Mouse (Mus musculus): ENCODE data around the gene Ddc. TPM values are rescaled to one million over a fixed set of nuclear protein-coding genes. Genes with fewer than 3 reads are reported as not detected.

Ddc gene
- polyA plus RNA-seq, 1 experiment from 2014 or later = 12.6 TPM

DNA sequence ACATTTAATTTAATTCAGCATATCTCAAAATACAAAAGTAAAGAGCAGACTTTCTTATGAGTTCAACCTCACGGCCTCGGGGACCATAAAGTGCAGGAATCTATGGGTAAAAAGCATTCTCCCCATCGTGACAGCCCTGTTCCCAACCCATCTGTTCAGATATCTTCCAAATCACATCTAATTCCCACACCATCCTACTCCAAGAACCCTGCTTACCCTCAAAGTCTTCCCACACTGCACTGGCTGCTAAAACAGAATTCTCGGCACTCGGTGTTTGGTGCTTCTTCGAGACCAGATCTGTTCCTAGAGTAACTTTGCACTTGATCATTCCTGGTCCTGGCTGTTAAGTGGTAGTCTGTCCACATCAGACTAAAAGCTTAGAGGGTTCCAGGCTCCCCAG is 119.6 kb downstream of the Ddc start:
- H3K4me2 ChIP-seq (replicated peaks; ENCODE audit: low read depth, low read length) = no peak overlapping the region
- ATAC-seq (ENCODE audit: low FRiP score, low TSS enrichment) = no peak
- no peak overlapping the region for H3K9ac ChIP-seq (replicated peaks; ENCODE audit: low read length)
- no peak overlapping the region for H3K27ac ChIP-seq (ENCODE audit: low read length)
- no peaks in the 10 kb centered on the region for H3K4me1 ChIP-seq (ENCODE audit: insufficient read depth, low read length)
- H3K27me3 ChIP-seq (ENCODE audit: insufficient read depth, low read length) = no peaks in the 10 kb centered on the region
- H3K4me3 ChIP-seq (ENCODE audit: low read length) = no peak overlapping the region
- no peaks in the 10 kb centered on the region for H3K9me3 ChIP-seq (ENCODE audit: low read length)
- 88% methylated on average over 6 of the region's 6 CpGs for WGBS
- no peaks in the 10 kb centered on the region for H3K36me3 ChIP-seq (ENCODE audit: insufficient read depth, low read length)

DNA sequence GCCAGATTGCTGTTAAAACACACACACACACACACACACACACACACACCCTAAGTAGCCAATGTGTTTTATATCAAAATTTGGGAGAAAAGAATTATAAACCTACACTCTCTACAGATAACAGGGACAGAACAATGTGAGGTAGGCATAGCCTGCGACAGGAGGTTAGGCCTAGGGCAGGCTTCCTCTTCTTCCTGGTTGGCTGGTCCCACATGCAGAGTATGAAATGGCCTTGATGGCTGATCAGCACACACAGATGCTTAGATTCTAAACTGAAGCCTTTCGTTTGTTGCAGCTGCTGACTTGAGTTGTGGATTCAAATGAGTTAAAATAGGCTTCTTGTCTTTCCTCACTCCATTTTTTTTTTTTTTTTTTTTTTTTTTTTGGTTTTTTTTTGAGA is 120.1 kb downstream of the Ddc start:
- Histone ChIP-seq H3K9ac (replicated peaks; ENCODE audit: low read length) (no peak overlapping the region), H3K4me2 (replicated peaks; ENCODE audit: low read depth, low read length) (no peak overlapping the region), H3K4me3 (ENCODE audit: low read length) (no peak overlapping the region), H3K36me3 (ENCODE audit: insufficient read depth, low read length) (no peaks in the 10 kb centered on the region), H3K4me1 (ENCODE audit: insufficient read depth, low read length) (no peaks in the 10 kb centered on the region), H3K27ac (ENCODE audit: low read length) (no peak overlapping the region), H3K9me3 (ENCODE audit: low read length) (no peaks in the 10 kb centered on the region), H3K27me3 (ENCODE audit: insufficient read depth, low read length) (no peaks in the 10 kb centered on the region)
- no peak for ATAC-seq (ENCODE audit: low FRiP score, low TSS enrichment)
- WGBS = 87% methylated on average over 2 of the region's 2 CpGs

DNA sequence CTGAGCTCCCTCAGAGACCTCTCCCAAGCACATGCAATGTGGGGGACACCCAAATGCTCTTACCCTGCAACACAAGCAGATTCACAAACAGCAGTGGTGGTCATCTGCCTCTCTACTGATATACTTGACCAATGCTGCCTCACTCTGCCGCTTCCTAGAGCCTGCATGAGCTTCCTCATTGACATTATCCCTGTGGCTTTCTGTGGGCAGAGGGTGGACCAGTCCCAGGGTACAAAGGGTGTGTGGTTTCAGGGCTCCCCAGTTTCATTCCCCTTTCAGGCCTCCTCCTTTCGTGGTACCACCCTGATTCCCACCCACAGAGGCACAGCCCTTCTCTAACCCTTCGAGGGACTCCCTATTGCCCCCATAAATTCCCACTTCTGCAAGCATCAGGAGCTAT is 120.7 kb downstream of the Ddc start:
- Histone ChIP-seq H3K9me3 (ENCODE audit: low read length) (no peaks in the 10 kb centered on the region), H3K4me2 (replicated peaks; ENCODE audit: low read depth, low read length) (no peak overlapping the region), H3K9ac (replicated peaks; ENCODE audit: low read length) (no peak overlapping the region), H3K27ac (ENCODE audit: low read length) (no peak overlapping the region), H3K4me1 (ENCODE audit: insufficient read depth, low read length) (no peaks in the 10 kb centered on the region), H3K36me3 (ENCODE audit: insufficient read depth, low read length) (no peaks in the 10 kb centered on the region), H3K27me3 (ENCODE audit: insufficient read depth, low read length) (no peaks in the 10 kb centered on the region), H3K4me3 (ENCODE audit: low read length) (no peak overlapping the region)
- 58% methylated on average over 3 of the region's 3 CpGs for WGBS
- ATAC-seq (ENCODE audit: low FRiP score, low TSS enrichment) = no peak

DNA sequence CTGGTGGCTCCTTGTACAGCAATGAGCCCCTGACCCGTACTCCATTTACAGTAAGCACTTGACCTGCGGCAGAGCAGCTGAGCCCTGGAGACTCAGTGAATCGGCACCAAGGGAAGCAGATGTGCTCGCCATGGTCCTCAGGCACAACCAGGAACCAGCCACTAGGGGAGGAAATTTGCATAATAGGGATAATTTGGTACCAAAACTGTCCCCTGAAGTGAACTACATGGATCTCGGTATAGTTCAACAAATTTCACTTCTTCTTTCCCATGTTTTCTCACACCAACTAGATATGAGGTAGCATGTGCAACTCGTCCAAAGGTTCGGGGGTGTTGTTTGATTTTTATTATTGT is 121.1 kb downstream of the Ddc start:
- Histone ChIP-seq H3K4me2 (replicated peaks; ENCODE audit: low read depth, low read length) (no peak overlapping the region), H3K9ac (replicated peaks; ENCODE audit: low read length) (no peak overlapping the region), H3K27ac (ENCODE audit: low read length) (no peak overlapping the region), H3K4me3 (ENCODE audit: low read length) (no peak overlapping the region), H3K36me3 (ENCODE audit: insufficient read depth, low read length) (no peaks in the 10 kb centered on the region), H3K9me3 (ENCODE audit: low read length) (no peaks in the 10 kb centered on the region), H3K27me3 (ENCODE audit: insufficient read depth, low read length) (no peaks in the 10 kb centered on the region), H3K4me1 (ENCODE audit: insufficient read depth, low read length) (no peaks in the 10 kb centered on the region)
- 84% methylated on average over 7 of the region's 7 CpGs for WGBS
- no peak for ATAC-seq (ENCODE audit: low FRiP score, low TSS enrichment)

DNA sequence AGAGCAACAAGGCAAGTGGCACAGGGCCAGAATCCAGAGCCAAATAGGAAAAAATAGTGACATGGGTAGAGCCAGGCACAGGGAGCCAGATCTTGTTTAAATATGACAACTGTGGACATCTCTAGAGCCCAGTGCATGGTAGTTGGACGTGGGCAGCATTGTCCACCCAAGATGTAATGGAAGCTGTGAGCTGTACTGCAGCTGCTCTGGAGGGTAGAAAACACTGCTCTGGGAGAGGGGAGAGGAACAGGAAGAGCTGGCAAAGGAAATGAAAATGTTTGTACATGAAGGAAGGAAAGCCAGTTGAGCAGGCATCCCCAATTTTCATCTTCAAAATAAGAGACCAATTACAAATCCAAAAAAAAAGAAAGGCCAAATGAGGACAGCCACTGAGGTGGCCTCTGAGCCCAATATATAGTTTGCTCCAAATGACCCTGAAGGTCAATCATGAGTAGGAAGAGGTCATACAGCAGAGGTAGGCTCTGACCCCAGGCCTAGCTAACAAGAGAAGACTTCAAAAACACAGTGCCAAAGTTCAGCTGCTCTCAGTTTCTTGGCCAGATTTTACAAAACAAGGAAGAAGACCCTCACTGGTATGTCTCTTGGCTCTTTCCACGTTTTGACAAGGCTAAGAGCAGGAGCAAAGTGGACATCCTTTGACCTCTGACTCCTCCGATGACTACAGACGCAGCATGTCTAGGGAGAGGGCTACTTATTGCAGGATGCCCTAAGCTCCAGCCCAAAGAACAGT is 121.7 kb downstream of the Ddc start:
- ATAC-seq (ENCODE audit: low FRiP score, low TSS enrichment) = no peak
- no peaks in the 10 kb centered on the region for H3K4me1 ChIP-seq (ENCODE audit: insufficient read depth, low read length)
- WGBS = 77% methylated on average over 4 of the region's 4 CpGs
- no peaks in the 10 kb centered on the region for H3K27me3 ChIP-seq (ENCODE audit: insufficient read depth, low read length)
- H3K36me3 ChIP-seq (ENCODE audit: insufficient read depth, low read length) = no peaks in the 10 kb centered on the region
- no peaks in the 10 kb centered on the region for H3K9me3 ChIP-seq (ENCODE audit: low read length)
- H3K4me2 ChIP-seq (replicated peaks; ENCODE audit: low read depth, low read length) = no peak overlapping the region
- no peak overlapping the region for H3K9ac ChIP-seq (replicated peaks; ENCODE audit: low read length)
- no peak overlapping the region for H3K4me3 ChIP-seq (ENCODE audit: low read length)
- H3K27ac ChIP-seq (ENCODE audit: low read length) = no peak overlapping the region

DNA sequence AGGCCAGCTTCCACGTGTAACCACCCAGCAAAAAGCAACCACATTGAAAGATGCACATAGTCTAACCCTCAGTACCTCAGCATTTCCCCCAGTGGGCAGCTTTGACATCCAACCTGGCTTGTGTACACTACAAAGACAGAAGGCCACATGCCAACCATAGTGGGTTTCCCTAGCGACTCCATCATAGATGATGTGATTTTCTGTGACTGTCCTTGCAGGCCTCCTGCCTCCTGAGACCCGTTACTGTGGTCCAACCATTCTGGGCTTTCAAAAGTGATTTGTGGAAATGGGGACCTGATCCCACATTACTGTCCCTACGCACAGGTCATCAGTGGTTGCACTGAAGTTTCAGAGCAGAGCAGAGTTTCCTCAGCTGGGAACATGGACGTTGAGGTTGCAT is 123.1 kb downstream of the Ddc start:
- no peak overlapping the region for H3K9ac ChIP-seq (replicated peaks; ENCODE audit: low read length)
- ATAC-seq (ENCODE audit: low FRiP score, low TSS enrichment) = no peak
- no peaks in the 10 kb centered on the region for H3K4me1 ChIP-seq (ENCODE audit: insufficient read depth, low read length)
- WGBS = 88% methylated on average over 5 of the region's 5 CpGs
- H3K4me2 ChIP-seq (replicated peaks; ENCODE audit: low read depth, low read length) = no peak overlapping the region
- no peaks in the 10 kb centered on the region for H3K9me3 ChIP-seq (ENCODE audit: low read length)
- no peaks in the 10 kb centered on the region for H3K36me3 ChIP-seq (ENCODE audit: insufficient read depth, low read length)
- no peaks in the 10 kb centered on the region for H3K27me3 ChIP-seq (ENCODE audit: insufficient read depth, low read length)
- no peak overlapping the region for H3K4me3 ChIP-seq (ENCODE audit: low read length)
- H3K27ac ChIP-seq (ENCODE audit: low read length) = no peak overlapping the region

DNA sequence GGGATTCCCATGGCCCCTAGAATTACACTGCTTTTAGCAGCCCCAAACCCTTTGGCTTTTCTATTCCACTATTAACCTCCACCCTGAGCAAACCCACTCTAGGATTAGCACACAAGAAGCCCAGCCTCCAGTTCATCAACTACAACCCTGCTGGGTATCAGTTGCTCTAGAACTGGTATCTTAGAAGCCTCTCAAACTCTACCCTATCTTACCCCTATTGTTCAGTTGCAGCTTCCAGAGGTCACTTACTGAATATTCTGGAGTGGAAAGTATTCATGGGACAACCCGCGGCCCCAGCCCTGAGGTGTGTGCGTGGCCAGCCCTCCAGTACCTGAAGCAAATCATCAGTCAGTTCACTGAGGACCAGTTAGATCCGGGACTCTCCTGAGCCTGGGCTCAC is 123.6 kb downstream of the Ddc start:
- WGBS = 93% methylated on average over 4 of the region's 4 CpGs
- Histone ChIP-seq H3K27ac (ENCODE audit: low read length) (no peak overlapping the region), H3K36me3 (ENCODE audit: insufficient read depth, low read length) (no peaks in the 10 kb centered on the region), H3K4me2 (replicated peaks; ENCODE audit: low read depth, low read length) (no peak overlapping the region), H3K9ac (replicated peaks; ENCODE audit: low read length) (no peak overlapping the region), H3K9me3 (ENCODE audit: low read length) (no peaks in the 10 kb centered on the region), H3K4me3 (ENCODE audit: low read length) (no peak overlapping the region), H3K27me3 (ENCODE audit: insufficient read depth, low read length) (no peaks in the 10 kb centered on the region), H3K4me1 (ENCODE audit: insufficient read depth, low read length) (no peaks in the 10 kb centered on the region)
- no peak for ATAC-seq (ENCODE audit: low FRiP score, low TSS enrichment)

DNA sequence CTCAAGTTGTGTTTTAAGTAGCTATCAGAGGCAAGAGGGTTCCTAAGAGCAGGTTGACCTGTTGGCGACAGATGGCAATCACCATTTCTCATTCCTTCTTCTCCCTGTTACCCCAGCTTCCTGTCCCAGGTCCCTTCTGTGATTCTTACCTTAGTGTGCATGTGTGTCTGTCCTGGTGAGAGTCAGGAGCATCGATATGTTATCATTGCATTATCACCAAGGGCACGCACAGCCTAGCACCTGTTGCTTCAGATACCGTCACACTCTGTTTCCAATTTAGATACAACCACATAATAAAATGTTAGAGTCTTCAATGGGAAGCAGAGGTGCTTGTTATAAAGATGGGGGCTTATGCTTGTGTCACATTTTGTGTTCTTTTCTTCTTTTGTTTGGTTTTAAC is 125.7 kb downstream of the Ddc start:
- no peaks in the 10 kb centered on the region for H3K4me1 ChIP-seq (ENCODE audit: insufficient read depth, low read length)
- no peak overlapping the region for H3K4me2 ChIP-seq (replicated peaks; ENCODE audit: low read depth, low read length)
- ATAC-seq (ENCODE audit: low FRiP score, low TSS enrichment) = no peak
- no peaks in the 10 kb centered on the region for H3K27me3 ChIP-seq (ENCODE audit: insufficient read depth, low read length)
- 94% methylated on average over 4 of the region's 4 CpGs for WGBS
- no peaks in the 10 kb centered on the region for H3K9me3 ChIP-seq (ENCODE audit: low read length)
- H3K4me3 ChIP-seq (ENCODE audit: low read length) = no peak overlapping the region
- no peak overlapping the region for H3K9ac ChIP-seq (replicated peaks; ENCODE audit: low read length)
- no peak overlapping the region for H3K27ac ChIP-seq (ENCODE audit: low read length)
- no peaks in the 10 kb centered on the region for H3K36me3 ChIP-seq (ENCODE audit: insufficient read depth, low read length)

DNA sequence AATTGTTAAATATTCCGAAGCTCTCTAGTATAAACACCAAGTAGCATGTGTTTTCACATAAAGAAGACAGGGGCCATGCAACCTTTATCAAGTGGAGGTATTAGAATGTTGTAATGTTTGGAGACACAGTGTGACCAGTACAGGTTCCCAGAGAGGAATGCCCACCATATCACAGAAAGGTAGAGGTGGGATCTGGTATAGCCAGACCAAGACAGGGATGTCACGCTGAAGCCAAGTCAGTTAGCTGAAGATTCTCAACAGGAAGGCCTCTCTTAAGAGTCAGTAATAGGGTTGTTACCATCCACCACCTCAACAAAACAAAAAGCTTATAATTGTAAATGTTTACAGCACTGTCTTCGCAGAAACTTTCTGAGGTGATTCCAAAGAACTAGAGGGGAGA is 127.3 kb downstream of the Ddc start:
- Histone ChIP-seq H3K9me3 (ENCODE audit: low read length) (no peaks in the 10 kb centered on the region), H3K27ac (ENCODE audit: low read length) (no peak overlapping the region), H3K36me3 (ENCODE audit: insufficient read depth, low read length) (no peaks in the 10 kb centered on the region), H3K4me2 (replicated peaks; ENCODE audit: low read depth, low read length) (no peak overlapping the region), H3K27me3 (ENCODE audit: insufficient read depth, low read length) (no peaks in the 10 kb centered on the region), H3K4me3 (ENCODE audit: low read length) (no peak overlapping the region), H3K4me1 (ENCODE audit: insufficient read depth, low read length) (no peaks in the 10 kb centered on the region), H3K9ac (replicated peaks; ENCODE audit: low read length) (no peak overlapping the region)
- ATAC-seq (ENCODE audit: low FRiP score, low TSS enrichment) = no peak
- 84% methylated on average over 3 of the region's 3 CpGs for WGBS

DNA sequence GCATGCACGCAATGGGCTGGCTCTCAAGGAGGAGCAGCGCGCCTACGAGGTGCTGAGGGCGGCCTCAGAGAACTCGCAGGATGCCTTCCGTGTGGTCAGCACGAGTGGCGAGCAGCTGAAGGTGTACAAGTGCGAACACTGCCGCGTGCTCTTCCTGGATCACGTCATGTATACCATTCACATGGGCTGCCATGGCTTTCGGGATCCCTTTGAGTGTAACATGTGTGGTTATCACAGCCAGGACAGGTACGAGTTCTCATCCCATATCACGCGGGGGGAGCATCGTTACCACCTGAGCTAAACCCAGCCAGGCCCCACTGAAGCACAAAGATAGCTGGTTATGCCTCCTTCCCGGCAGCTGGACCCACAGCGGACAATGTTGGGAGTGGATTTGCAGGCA is 128.7 kb downstream of the Ddc start:
- H3K27ac ChIP-seq (ENCODE audit: low read length) = no peak overlapping the region
- no peaks in the 10 kb centered on the region for H3K9me3 ChIP-seq (ENCODE audit: low read length)
- no peak overlapping the region for H3K4me2 ChIP-seq (replicated peaks; ENCODE audit: low read depth, low read length)
- H3K4me3 ChIP-seq (ENCODE audit: low read length) = no peak overlapping the region
- no peak for ATAC-seq (ENCODE audit: low FRiP score, low TSS enrichment)
- H3K4me1 ChIP-seq (ENCODE audit: insufficient read depth, low read length) = no peaks in the 10 kb centered on the region
- no peak overlapping the region for H3K9ac ChIP-seq (replicated peaks; ENCODE audit: low read length)
- no peaks in the 10 kb centered on the region for H3K36me3 ChIP-seq (ENCODE audit: insufficient read depth, low read length)
- WGBS = 94% methylated on average over 20 of the region's 20 CpGs
- no peaks in the 10 kb centered on the region for H3K27me3 ChIP-seq (ENCODE audit: insufficient read depth, low read length)
